Mouse (Mus musculus): ENCODE measurements around the gene Doc2g.

The Doc2g gene

DNA sequence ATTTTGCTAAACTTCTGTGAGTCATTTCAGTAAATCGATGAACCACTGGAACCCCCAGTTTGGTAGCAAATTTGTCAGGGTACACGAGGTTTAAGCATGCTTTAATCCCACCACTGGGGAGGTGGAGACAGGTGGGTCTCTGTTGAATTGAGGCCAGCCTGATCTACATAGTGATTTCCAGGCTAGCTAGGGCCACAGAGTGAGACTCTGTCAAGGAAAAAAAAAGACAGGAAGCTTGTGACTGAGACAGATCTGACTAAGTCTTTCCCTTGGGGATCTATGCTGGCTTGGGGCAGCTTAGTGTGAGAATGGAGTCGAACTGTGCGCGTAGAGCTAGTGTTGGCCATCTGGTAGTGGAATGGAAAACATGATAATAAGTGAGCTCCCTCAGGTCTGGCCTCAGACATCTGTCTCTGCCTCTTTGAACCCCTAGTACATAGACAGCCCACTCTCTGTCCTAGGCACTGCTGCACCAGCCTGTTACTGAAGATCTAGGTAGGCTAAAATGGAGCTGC is 49.5 kb downstream of the Doc2g start:
- no peak for DNase-seq (ENCODE audit: low spot score in 2 of 2)

DNA sequence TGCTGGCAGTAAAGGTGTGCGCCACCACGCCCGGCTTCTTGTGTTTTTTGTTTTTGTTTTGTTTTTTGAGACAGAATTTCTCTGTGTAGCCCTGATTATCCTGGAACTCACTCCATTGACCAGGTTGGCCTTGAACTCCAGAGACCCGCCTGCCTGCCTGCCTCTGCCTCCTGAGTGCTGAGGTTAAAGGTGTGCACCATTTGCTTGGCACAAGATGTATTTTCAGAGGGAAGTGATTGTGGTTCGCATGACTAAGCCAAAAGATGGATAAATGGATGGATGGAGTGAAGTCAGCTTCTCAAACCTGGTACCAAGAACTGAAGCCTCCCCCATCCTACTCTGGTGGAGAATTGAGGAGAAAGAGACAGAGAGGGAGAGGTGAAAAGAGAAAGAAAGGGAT is 51.5 kb downstream of the Doc2g start:
- DNase-seq (ENCODE audit: low spot score in 2 of 2) = no peak

DNA sequence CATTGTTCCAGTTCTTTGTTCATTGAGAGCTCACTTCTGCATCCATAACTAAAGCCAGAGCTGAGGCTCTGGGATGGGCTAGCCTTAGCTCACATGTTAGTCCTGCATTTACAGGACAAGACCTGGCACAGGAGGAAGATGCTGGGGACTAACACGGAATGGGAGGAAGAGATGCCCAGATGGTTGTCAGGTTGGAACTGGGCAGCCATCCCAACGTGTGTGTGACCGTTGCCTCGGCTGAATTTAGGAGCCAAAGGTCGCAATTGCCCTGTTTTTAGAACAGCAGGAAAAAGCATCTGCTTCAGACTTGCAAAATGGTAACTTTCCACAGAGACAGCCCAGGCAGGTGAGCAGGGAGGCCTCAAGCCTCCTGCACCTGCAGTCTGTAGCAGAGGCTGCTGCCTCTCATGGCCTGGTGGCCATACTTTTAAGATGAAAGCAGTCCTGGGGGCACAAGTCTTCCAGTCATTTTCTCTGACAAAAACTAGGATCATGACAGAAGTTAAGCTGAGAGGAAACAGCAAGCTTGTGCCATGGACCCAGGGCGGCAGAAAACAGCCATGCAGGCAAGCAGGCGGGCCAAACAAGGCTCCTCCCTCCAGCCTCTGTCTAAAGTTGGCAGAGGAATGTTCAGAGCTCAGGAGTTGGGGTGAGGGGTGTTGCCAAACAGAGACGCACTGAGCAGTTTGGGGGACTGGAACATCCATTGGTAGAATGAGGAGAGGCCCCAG is 52.3 kb downstream of the Doc2g start:
- DNase-seq (ENCODE audit: low spot score in 2 of 2) = no peak

DNA sequence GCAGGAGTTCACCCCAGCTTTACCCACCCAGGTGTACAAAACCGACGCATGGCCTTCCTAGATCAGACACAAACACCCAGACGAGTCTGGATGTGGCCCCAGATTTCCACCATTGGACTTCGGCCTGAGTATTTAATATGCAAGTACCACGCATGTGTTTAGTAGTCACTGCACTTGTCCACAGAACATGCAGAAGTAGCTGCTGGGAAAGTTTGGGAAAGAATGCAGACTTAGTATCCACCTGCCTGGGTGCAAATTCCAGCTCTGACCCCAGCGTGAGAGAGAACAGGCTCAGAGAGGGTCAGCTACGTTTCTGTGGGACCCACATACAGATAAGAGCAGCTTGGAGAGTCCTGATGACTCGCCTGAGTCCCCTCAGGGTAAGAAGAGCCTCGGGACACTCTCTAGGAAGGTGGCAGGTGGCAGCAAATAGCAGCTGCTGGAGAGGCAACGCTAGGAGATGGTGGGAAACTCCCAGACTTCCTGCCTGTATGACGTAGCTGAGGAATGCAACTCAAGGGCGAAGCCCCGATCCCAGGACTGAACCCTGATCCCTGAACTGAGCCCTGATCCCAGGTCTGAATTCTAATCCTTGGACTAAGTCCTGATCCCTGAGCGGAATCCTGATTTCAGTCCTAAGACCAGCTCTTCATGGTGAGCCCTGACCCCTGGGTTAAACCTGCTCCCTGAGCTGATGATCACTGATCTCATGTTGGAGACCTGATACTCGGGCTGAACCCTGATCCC is 53.0 kb downstream of the Doc2g start:
- DNase-seq (ENCODE audit: low spot score in 2 of 2) = no peak
